Mouse (Mus musculus) megakaryocyte, embryonic 14.5 days (primary cell): ENCODE measurements around the gene Zfp64.

Source experiments
- FLI1 ChIP-seq: IDR thresholded peaks from 2 replicates; pipeline ENCODE4 v1.6.1; 2012; ENCODE audit warnings: low read length, inconsistent platforms, mixed read lengths
- GATA1 ChIP-seq: IDR thresholded peaks from 3 replicates; pipeline ENCODE4 v1.6.1; 2012; ENCODE audit warnings: mixed read lengths, low read length, inconsistent platforms, borderline replicate concordance

DNA sequence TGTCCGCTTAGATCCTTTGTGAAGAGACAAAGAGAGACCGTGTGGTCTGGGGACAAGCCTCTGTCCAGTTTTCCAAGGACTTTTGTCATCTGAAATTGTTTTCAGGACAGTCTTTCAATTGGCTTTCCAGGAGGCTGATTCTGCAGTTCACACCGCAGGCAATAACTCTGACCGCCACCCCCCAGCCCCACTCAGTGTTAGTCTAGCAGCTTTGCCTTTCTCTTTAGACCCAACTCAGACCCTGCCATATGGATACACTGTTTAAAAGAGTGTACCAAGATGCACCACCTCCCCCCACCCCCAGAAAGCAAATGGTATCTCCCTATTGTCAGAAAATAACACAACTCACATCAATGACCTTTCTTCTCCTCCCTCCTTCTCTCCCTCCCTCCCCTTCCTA is 35.6 kb upstream of the Zfp64 start:
- no peak for TF ChIP-seq GATA1
- TF ChIP-seq FLI1: no peak
